Mouse (Mus musculus): ENCODE data around the gene Daxx.

DNA sequence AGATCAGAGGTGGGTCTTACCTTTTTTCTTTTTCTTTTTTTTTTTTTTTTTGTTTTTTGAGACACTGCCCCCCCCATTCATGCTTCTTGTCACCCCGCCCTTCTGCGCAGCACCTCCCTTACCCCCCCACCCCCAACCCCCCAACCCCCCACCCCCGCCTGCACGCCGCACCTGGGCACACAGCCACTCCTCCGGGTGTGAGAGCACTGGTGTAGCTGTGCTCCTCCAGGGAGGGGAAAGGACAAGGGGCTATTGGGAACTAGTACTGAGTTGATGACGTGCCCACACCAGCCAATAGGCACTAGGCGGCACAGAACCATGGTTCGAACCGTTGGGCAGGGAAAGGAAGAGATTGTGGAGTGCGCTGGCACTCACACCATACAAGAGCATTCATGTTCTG lies 34.8 kb upstream of the Daxx start:
- TF ChIP-seq POLR2A (IDR thresholded peaks at IDR 0.05; ENCODE audit: low read depth, low read length) (no peak), CTCF (IDR thresholded peaks at IDR 0.05; ENCODE audit: extremely low read depth, insufficient read depth, insufficient read length, insufficient replicate concordance) (no peak)
